Mouse (Mus musculus) macrophage (primary cell): Measurements from ENCODE around the gene Ccdc6. TPM values are rescaled to one million over a fixed set of nuclear protein-coding genes. Genes with fewer than 3 reads are reported as not detected.
"Not testable (repeated sequence)": the region's sequence is repeated elsewhere in the genome, so short reads cannot be mapped to it uniquely, and the experiment has no call there.

Experiments
- H3K27ac ChIP-seq: fragments of 350-480 bp; formaldehyde crosslinking; 2 replicates; pipeline ENCODE4 v1.9.0; 2021
- H3K36me3 ChIP-seq: fragments of 350-480 bp; formaldehyde crosslinking; 2 replicates; pipeline ENCODE4 v1.9.0; 2021; ENCODE audit errors: inconsistent target
- H3K4me3 ChIP-seq: fragments of 350-480 bp; formaldehyde crosslinking; 2 replicates; pipeline ENCODE4 v1.9.0; 2021; ENCODE audit errors: inconsistent target
- H3K79me2 ChIP-seq: fragments of 350-480 bp; formaldehyde crosslinking; 2 replicates; pipeline ENCODE4 v1.9.0; 2021; ENCODE audit errors: inconsistent target
- WGBS: methylation state at CpG from one replicate; pipeline ENCODE4 v1.1.7; 2026; ENCODE audit warnings: inconsistent platforms; ENCODE audit not compliant: missing documents; 5-methylcytosine and 5-hydroxymethylcytosine counted together
- polyA plus RNA-seq: library from polyadenylated mRNA; stranded (reverse); fragments of 250-400 nt; gene quantifications from 3 replicates; pipeline ENCODE4 v1.2.4, GENCODE M21; 2018; ENCODE audit warnings: inconsistent platforms

Gene Ccdc6
- polyA plus RNA-seq, 1 experiment from 2014 or later: 18.7 TPM

- no peak within 1 kb of the TSS for H3K4me3 ChIP-seq
- H3K27ac ChIP-seq: no peak within 1 kb of the TSS
- no peaks in the 10 kb centered on the region for H3K36me3 ChIP-seq
- H3K79me2 ChIP-seq: no peaks in the 10 kb centered on the region
- 92% methylated on average over 17 of the region's 17 CpGs for WGBS
These were observed 107.8 kb downstream of the Ccdc6 start, which contains the start of gene Mrln for GRCm38 (mm10) chr10:70204505-70205399. Gene Mrln, plus strand, starts transcription at chr10:70204664.

GRCm38 (mm10) chr10:70211281-70211680 lies 114.4 kb downstream of the Ccdc6 start:
- Histone ChIP-seq H3K27ac (no peak overlapping the region), H3K79me2 (no peaks in the 10 kb centered on the region), H3K36me3 (no peaks in the 10 kb centered on the region), H3K4me3 (no peak overlapping the region)
- WGBS: 93% methylated on average over 9 of the region's 9 CpGs

DNA sequence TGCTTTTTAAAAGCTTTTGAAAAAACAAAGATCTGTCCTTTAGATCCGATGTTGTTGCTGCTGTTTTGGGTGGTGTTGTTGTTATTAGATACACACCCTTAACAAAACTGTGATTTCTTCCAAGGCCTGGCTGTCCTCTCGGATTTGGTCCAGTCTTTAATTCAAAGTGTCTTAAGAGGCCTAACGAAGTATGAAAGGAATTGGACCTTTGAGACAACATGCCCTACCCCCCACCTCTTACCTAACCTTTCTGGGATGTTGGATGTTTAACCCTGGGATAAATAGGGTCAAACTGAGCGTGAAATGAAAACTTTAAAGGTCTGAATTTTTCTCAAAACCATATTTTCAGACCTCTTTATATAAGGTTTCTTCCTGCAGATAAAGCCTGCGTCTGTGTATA lies 124.0 kb downstream of the Ccdc6 start:
- H3K79me2 ChIP-seq: no peaks in the 10 kb centered on the region
- H3K36me3 ChIP-seq: no peaks in the 10 kb centered on the region
- 95% methylated on average over 5 of the region's 5 CpGs for WGBS
- H3K27ac ChIP-seq: no peak overlapping the region
- H3K4me3 ChIP-seq: no peak overlapping the region

- not testable (repeated sequence) for H3K36me3 ChIP-seq, H3K79me2 ChIP-seq, H3K27ac ChIP-seq, H3K4me3 ChIP-seq
- WGBS: over 99% methylated on average over 8 of the region's 8 CpGs
These were observed 125.3 kb downstream of the Ccdc6 start for GRCm38 (mm10) chr10:70222231-70222630.

- 54% methylated on average over 6 of the region's 6 CpGs for WGBS
- H3K79me2 ChIP-seq: no peaks in the 10 kb centered on the region
- H3K36me3 ChIP-seq: no peaks in the 10 kb centered on the region
- H3K27ac ChIP-seq: no peak overlapping the region
- H3K4me3 ChIP-seq: no peak overlapping the region
These were observed 127.7 kb downstream of the Ccdc6 start for GRCm38 (mm10) chr10:70224571-70224970.

- no peak overlapping the region for H3K4me3 ChIP-seq
- H3K27ac ChIP-seq: no peak overlapping the region
- H3K36me3 ChIP-seq: no peaks in the 10 kb centered on the region
- 92% methylated on average over 6 of the region's 6 CpGs for WGBS
- no peaks in the 10 kb centered on the region for H3K79me2 ChIP-seq
These were observed 128.8 kb downstream of the Ccdc6 start for GRCm38 (mm10) chr10:70225760-70226159.

DNA sequence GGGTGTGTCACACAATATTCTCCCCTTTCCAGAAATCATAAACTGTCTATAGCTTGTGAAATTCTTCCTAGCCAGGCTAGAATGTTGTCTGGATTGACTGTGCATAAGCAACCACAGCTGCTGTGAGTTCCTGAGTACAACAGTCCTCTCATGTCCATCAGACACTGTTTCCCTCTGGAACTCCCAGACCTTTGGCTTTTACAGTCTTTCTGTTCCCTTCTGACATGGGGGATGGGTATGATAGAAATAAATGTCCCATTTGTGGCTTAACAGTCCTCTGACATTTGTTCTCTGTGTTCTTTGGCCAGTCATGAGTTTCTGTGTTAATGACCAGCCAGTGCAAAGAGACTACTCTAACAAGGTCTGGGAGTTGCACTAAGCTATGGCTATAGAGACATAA lies 129.7 kb downstream of the Ccdc6 start:
- H3K27ac ChIP-seq: no peak overlapping the region
- H3K36me3 ChIP-seq: no peaks in the 10 kb centered on the region
- H3K79me2 ChIP-seq: no peaks in the 10 kb centered on the region
- H3K4me3 ChIP-seq: no peak overlapping the region

DNA sequence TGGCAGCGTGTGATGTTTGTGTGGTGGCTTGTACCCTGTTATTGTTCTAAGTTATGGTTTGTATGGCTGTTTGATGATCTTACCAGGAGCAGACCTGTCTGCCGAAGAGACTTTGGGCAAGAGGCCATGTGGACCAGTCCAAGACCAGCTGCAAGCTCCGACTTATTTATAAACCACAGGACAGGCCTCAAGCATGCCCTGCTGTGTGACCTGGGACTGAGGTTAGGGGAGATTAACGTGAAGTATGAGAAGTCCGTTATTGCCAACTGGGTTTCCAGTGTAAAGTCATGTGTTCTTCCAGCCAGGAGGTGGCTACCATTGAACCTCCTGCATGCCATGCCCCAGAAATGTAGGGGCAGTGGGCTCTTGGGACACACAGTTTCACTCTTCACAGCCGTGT lies 133.4 kb downstream of the Ccdc6 start:
- Histone ChIP-seq H3K27ac (no peak overlapping the region), H3K4me3 (no peak overlapping the region), H3K36me3 (no peaks in the 10 kb centered on the region), H3K79me2 (no peaks in the 10 kb centered on the region)
- 95% methylated on average over 6 of the region's 6 CpGs for WGBS

- Histone ChIP-seq H3K79me2 (no peaks in the 10 kb centered on the region), H3K4me3 (no peak overlapping the region), H3K27ac (no peak overlapping the region), H3K36me3 (no peaks in the 10 kb centered on the region)
- WGBS: 85% methylated on average over 2 of the region's 2 CpGs
These were observed 141.0 kb downstream of the Ccdc6 start for GRCm38 (mm10) chr10:70237936-70238335.

Other genes with a start within 250 kb of the Ccdc6 start
- not detected in 3 replicates for gene Mrln, start 107.5 kb downstream of the Ccdc6 start, polyA plus RNA-seq
- gene Slc16a9, start 148.0 kb downstream of the Ccdc6 start, polyA plus RNA-seq: 4.7 to 8.9 TPM (median 7.9 TPM) in 3 replicates